Mouse (Mus musculus) adrenal gland, postnatal 25 days (tissue): ENCODE results near the gene Lrrc63. TPM values are rescaled to one million over a fixed set of nuclear protein-coding genes. Genes with fewer than 3 reads are reported as not detected.
A peak's percentile ranks its signal among the peaks of the same experiment; 100 is the strongest.

Experiments
- DNase-seq: peaks from one replicate; pipeline ENCODE4 v3.0.0; 2021; ENCODE audit warnings: mixed read lengths
- total RNA-seq: library from RNA; stranded (reverse); gene quantifications from 2 replicates; pipeline ENCODE4 v1.2.3, GENCODE M21; 2021

Lrrc63 gene
- total RNA-seq, 1 experiment from 2014 or later, result not detected

DNA sequence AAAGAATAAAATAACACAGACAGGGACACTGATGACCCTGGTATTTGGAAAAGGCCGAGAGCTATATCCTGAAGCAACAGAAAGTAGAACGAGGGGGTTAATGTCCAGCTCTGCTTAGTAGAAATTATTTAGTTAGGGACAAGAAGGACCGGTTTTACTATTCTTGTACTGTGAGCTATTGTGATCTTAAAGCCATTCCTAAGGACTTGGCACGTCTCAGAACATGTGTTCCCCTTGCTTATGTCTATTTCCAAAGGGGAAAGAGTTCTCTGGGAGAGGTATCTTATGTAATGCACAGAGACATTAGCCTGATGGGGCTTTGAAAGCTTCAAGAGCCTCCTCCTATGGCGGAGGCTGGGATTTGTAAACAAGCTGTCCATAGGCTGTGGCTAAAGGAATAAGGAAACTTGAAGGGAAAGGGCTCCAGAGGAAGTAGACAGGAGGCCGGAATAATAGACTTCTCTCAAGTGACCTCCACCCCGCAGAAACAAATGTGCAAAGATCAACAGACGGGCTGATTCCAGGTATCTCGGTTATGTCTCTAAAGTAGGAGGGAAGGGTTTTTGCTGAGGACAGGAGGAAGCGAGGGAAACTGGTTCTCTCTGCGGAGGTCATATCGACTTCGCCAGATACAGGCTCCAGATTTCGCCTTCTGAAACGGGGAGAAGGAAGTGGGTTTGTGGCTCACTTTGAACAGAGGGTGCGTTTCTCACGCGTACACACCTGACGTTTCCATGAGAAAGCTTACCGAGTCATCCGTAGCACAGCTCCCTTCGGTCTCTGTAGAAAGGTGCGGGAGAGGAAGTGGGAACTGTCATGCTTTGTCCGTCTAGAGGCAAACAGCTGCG is 5.7 kb upstream of the Lrrc63 start:
- DNase-seq, result no peak

DNA sequence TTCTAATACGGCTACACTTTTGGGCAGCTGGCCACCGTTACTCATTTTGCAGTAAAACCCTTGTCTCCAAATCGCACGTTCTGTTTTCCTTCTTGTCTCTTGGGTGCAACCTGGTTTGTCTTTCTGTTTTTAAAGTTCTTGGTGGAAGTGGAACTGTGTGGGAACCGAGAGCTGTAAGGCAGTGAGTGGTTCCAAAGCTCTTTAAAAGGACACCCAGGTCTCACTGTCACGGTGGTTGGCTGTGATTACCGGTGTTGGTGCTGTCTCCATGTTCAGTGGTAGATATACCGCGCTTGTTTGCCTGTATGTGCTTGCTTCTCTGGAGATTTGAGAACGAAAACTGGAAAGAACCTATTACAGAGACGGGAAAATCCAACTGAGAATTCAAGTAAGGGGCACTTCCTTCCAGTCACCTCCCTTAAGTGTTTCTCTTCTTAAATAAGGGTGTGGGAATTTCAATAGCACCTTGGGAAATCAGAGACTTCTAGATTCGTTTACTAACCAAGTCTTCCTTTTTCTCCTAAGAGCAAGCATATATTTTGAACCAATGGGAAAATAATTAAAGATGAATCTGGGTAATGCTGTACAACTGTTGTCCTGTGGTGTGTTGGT is 749 bp upstream of the Lrrc63 start:
- no peak for DNase-seq

DNA sequence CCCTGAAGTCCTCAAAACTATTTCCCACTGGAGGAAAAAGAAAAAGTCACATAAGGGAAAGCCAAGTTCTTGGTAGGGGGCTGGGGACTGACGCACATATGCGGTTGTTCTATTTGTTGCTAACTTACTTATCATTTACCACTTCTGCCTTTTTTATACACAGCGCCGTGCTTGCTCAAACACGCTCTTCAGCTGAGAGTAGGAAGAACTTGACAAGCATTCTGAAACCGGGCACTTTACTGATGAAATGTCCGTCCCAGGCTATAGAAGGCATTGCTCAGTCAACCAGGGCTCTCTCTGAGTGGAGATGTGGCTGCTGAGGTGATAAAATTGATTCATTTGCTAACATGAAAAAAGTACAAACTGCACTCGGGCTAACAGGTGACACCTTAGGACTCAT is 9.0 kb downstream of the Lrrc63 start:
- DNase-seq, result no peak

GRCm38 (mm10) chr14:75102956-75103355 is 27.7 kb downstream of the Lrrc63 start:
- DNase-seq, result no peak

DNA sequence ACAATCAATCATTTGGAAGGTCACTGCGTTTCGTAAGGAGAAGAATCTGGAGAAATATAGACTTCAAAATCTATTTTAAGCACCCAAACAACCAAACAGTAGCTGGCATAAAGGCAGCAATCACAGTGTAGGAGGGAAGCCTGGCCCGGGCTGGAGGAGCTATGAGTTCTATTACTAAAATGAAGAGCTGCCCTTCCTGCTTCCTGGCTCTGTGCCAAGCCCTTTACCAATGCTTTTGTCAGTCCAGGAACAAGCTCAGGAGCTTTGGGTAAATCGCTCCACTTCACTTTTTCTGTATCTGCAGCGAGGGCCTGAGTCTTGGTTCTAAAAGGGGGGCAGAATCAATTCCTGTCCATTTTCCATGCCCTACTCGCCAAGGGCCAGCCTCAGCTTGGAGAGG is 52.7 kb downstream of the Lrrc63 start:
- peak; percentile 24 for DNase-seq

DNA sequence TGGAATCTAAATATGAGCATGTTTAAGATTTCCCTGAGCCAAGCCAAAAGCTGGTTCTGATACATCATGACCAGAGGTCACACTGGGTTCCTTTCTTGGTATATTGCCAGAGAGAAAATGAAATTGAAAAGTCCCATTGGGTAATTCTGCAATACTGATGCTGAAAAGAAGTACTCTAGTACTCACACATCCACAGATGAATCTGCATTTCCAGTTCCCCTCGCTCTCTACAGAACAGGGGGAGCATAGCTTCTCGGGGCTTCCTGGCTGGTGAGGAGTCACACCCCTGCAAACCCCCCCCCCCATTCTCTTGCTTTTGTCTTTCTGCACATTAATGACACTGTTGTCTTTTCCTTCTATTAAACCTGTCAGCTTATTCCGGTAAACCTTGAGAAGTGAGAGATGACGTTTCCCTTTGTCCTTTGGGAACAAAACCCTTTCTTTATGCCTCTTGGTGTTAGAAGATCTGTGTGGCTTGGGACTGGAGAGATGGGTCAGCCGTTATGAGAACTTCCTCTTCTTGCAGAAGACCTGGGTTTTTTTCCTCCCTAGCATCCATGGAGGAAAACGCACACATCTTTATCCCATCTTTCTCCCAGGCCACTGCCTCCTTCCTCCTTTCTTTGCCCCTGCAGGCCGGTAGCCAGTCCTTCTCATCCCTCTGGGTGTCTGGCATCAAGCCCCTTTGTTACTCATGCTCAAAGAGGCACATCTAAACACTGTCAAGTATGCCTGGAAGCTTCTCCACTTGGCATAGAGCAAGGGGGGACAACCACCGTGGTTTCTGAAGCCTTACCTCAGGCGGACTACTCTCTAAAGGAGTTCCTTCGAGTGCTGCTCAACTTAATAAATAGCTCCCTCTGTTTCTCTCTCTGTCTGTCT is 55.1 kb downstream of the Lrrc63 start:
- no peak for DNase-seq

DNA sequence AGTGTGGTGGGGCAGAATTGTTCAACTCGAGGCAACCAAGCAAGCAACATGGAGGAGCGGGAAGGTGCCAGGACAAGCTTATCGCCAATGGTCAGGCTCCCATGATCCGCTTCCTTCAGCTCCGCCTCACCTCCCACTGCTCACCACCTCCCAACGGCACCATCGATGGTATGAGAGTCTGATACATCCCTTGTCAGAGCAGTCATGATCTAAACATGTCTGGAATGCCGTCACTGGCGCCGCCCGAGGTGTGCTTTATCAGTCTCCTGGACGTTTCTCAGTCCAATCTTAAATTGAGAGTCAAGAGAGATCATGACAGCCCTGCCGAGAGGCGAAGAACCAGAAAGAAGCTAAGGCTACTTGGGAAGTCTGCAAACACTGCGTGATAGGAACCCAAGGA is 59.6 kb downstream of the Lrrc63 start:
- DNase-seq, result no peak

DNA sequence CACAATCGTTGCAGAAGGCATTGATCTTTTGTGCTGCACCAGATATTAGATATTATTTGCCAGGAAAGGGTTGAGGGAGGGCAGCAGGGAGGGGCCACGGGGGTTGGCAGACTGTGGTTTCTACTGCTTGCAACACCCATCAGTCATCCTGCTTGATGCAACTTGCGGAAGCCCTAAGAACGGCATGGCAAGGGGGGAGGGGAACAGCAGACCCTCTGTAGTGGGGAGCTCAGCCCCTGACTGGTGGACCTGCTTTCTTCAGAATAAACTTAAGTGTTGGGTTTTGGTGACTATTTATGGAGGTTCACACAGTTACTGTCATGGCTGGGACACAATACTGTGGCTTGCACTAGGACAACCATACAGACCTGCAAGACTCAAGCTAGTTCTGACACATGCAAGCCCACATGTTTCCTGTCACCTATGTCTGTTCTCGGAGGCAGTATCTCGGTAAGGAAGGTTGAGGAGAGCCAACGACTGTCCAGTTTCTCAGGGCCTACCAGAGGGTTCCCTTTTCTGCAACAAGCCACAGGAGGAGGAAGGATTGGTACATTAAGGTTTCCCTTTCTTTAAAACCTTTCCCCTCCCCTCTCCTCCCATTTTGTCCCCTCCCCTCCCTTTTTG is 61.2 kb downstream of the Lrrc63 start:
- no peak for DNase-seq

DNA sequence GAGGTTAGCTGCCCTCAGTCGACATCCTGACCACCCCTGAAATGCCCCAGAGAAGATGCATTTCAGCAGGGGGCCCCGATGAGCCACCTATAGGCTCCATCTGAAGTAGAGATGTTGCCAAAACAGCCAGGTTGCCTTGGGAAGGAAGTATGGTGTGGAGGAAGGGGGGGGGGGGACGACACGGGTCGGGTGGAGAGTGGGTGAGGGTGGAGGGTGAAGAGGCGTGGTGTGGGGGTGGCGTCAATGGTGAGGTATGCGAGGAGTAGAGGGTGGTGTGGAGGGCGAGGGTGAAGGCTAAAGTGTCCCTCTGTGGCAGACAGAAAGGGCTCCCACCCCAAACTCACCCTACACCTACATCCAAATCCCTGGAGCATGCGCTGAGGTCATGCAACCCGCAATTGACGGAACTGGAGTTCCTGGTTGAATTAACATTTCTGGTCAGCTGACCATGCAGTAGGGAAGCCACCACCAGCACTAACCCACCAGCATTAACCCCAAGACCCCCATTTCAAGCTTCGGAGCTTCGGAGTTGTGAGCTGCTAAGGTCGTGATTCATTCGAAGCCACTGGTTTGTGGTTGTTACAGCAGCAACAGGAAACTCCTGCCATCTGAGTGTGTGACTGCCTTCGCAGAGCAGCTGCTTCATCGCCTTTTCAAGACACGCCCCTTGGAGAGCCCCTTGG is 62.1 kb downstream of the Lrrc63 start:
- DNase-seq, result no peak

GRCm38 (mm10) chr14:75065211-75065610 is 65.5 kb downstream of the Lrrc63 start:
- DNase-seq, result no peak

- no peak for DNase-seq
Observed at GRCm38 (mm10) chr14:75064520-75064919, 66.2 kb downstream of the Lrrc63 start.

- DNase-seq, result no peak
Observed at GRCm38 (mm10) chr14:75063936-75064335, 66.7 kb downstream of the Lrrc63 start.

- no peak for DNase-seq
Observed at GRCm38 (mm10) chr14:75060562-75060961, 70.1 kb downstream of the Lrrc63 start.

DNA sequence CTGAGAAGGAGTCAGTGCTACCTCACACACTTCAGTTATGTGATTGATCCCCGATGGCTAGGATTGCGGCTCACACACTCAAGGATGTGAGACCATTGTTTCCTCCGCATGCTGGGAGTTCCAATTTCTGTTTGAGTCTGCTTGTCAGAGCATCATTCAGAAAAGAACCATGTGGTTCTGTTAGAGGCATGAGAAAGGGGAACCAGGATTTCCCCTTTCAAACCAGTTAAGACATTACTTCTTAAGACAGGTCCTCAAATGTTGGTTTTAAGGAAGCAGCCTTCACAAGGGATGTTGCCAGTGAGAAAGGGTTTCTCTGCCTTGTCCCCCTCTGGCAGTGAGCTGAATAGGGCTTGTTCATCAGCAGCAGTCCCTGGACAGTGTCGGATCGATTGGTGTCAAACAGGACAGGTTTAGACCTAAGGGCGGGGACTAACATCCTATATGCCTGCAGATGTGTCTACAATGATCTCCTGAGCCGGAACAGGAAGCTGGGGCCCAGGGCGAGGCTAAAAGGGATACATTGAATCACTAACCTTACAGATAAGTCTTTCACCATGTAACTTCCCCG is 73.7 kb downstream of the Lrrc63 start:
- no peak for DNase-seq

- no peak for DNase-seq
Observed at GRCm38 (mm10) chr14:75054455-75055343, 76.0 kb downstream of the Lrrc63 start.

DNA sequence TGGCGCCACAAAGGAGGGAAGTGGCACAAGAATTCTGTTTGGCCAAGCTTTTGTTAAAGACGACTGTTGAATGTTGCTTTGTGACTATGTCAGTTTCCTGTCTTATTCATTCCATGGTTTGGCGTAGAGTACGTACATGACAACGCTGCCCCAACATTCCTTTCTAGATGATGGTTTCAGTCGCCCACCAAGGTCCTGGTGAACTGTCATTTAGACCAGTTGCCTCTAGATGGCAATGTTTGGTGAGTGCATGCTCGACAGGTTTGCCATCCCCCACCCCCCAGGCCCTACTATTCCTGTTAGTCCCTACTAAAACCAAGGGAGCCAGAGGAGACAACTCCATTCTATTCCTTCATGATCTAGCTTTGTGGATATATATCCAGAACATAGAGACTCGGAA is 78.2 kb downstream of the Lrrc63 start:
- DNase-seq, result no peak

GRCm38 (mm10) chr14:75045184-75045583 is 85.5 kb downstream of the Lrrc63 start:
- DNase-seq, result no peak

- DNase-seq, result no peak
Observed at GRCm38 (mm10) chr14:75035431-75035830, 95.2 kb downstream of the Lrrc63 start.
